Mouse (Mus musculus): ENCODE measurements around the gene Gm2381. TPM values are rescaled to one million over a fixed set of nuclear protein-coding genes. Genes with fewer than 3 reads are reported as not detected.
"Not testable (repeated sequence)": the region's sequence is repeated elsewhere in the genome, so short reads cannot be mapped to it uniquely, and the experiment has no call there.

The Gm2381 gene
- not detected in 2 replicates for polyA plus RNA-seq (2014; fragmentation: Nextera tagmentation; extraction: Ambion mirVana)

- H3K9ac ChIP-seq (ENCODE audit: low read length); H3K4me1 ChIP-seq (replicated peaks; ENCODE audit: control insufficient read depth, insufficient read depth, low read length); H3K4me2 ChIP-seq (ENCODE audit: low read length); ATAC-seq (replicated peaks; ENCODE audit: low FRiP score, low TSS enrichment, low read depth); H3K9me3 ChIP-seq (ENCODE audit: control insufficient read depth, low read length); H3K4me3 ChIP-seq (ENCODE audit: low read depth, low read length); H3K27me3 ChIP-seq (replicated peaks; ENCODE audit: control insufficient read depth, insufficient read depth, low read length); H3K36me3 ChIP-seq (ENCODE audit: control insufficient read depth, insufficient read depth, low read length); DNase-seq (ENCODE audit: low spot score); H3K27ac ChIP-seq (ENCODE audit: low read depth): not testable (repeated sequence)
- WGBS: 79% methylated on average over 8 of the region's 8 CpGs
Observed at GRCm38 (mm10) chr7:42866801-42867458, at the start of gene Gm2381. Gene Gm2381 (minus strand): TSS chr7:42867234.

GRCm38 (mm10) chr7:42898067-42898466 lies 31.0 kb upstream of the Gm2381 start:
- H3K9me3 ChIP-seq (ENCODE audit: control insufficient read depth, low read length); ATAC-seq (replicated peaks; ENCODE audit: low FRiP score, low TSS enrichment, low read depth); H3K27me3 ChIP-seq (replicated peaks; ENCODE audit: control insufficient read depth, insufficient read depth, low read length); DNase-seq (ENCODE audit: low spot score); H3K36me3 ChIP-seq (ENCODE audit: control insufficient read depth, insufficient read depth, low read length); H3K4me1 ChIP-seq (replicated peaks; ENCODE audit: control insufficient read depth, insufficient read depth, low read length); H3K4me2 ChIP-seq (ENCODE audit: low read length); H3K27ac ChIP-seq (ENCODE audit: low read depth); H3K4me3 ChIP-seq (ENCODE audit: low read depth, low read length); H3K9ac ChIP-seq (ENCODE audit: low read length): not testable (repeated sequence)
- 80% methylated on average over 2 of the region's 2 CpGs for WGBS

GRCm38 (mm10) chr7:42878090-42878489 lies 11.1 kb upstream of the Gm2381 start:
- Histone ChIP-seq H3K4me1 (replicated peaks; ENCODE audit: control insufficient read depth, insufficient read depth, low read length) (no peaks in the 10 kb centered on the region), H3K36me3 (ENCODE audit: control insufficient read depth, insufficient read depth, low read length) (no peaks in the 10 kb centered on the region), H3K9ac (ENCODE audit: low read length) (no peak overlapping the region), H3K4me3 (ENCODE audit: low read depth, low read length) (no peak overlapping the region), H3K4me2 (ENCODE audit: low read length) (no peak overlapping the region), H3K9me3 (ENCODE audit: control insufficient read depth, low read length) (no peaks in the 10 kb centered on the region), H3K27me3 (replicated peaks; ENCODE audit: control insufficient read depth, insufficient read depth, low read length) (no peaks in the 10 kb centered on the region), H3K27ac (ENCODE audit: low read depth) (no peak overlapping the region)
- 38% methylated on average over 23 of the region's 23 CpGs for WGBS
- DNase-seq (ENCODE audit: low spot score): no peak
- no peak for ATAC-seq (replicated peaks; ENCODE audit: low FRiP score, low TSS enrichment, low read depth)

GRCm38 (mm10) chr7:42838366-42838765 lies 28.7 kb downstream of the Gm2381 start:
- H3K36me3 ChIP-seq (ENCODE audit: control insufficient read depth, insufficient read depth, low read length); DNase-seq (ENCODE audit: low spot score); H3K4me3 ChIP-seq (ENCODE audit: low read depth, low read length); H3K4me1 ChIP-seq (replicated peaks; ENCODE audit: control insufficient read depth, insufficient read depth, low read length); H3K4me2 ChIP-seq (ENCODE audit: low read length); H3K27ac ChIP-seq (ENCODE audit: low read depth); H3K9ac ChIP-seq (ENCODE audit: low read length); ATAC-seq (replicated peaks; ENCODE audit: low FRiP score, low TSS enrichment, low read depth); H3K9me3 ChIP-seq (ENCODE audit: control insufficient read depth, low read length); H3K27me3 ChIP-seq (replicated peaks; ENCODE audit: control insufficient read depth, insufficient read depth, low read length): not testable (repeated sequence)

GRCm38 (mm10) chr7:42832221-42832620 lies 34.8 kb downstream of the Gm2381 start:
- H3K4me3 ChIP-seq (ENCODE audit: low read depth, low read length): no peak overlapping the region
- DNase-seq (ENCODE audit: low spot score) (no peak), ATAC-seq (replicated peaks; ENCODE audit: low FRiP score, low TSS enrichment, low read depth) (no peak)
- no peak overlapping the region for H3K27ac ChIP-seq (ENCODE audit: low read depth)
- 72% methylated on average over 3 of the region's 3 CpGs for WGBS
- H3K9me3 ChIP-seq (ENCODE audit: control insufficient read depth, low read length): no peaks in the 10 kb centered on the region
- H3K9ac ChIP-seq (ENCODE audit: low read length): no peak overlapping the region
- H3K4me2 ChIP-seq (ENCODE audit: low read length): no peak overlapping the region
- no peaks in the 10 kb centered on the region for H3K27me3 ChIP-seq (replicated peaks; ENCODE audit: control insufficient read depth, insufficient read depth, low read length)
- H3K36me3 ChIP-seq (ENCODE audit: control insufficient read depth, insufficient read depth, low read length): no peaks in the 10 kb centered on the region
- H3K4me1 ChIP-seq (replicated peaks; ENCODE audit: control insufficient read depth, insufficient read depth, low read length): no peaks in the 10 kb centered on the region

- H3K27me3 ChIP-seq (replicated peaks; ENCODE audit: control insufficient read depth, insufficient read depth, low read length); H3K27ac ChIP-seq (ENCODE audit: low read depth); H3K9me3 ChIP-seq (ENCODE audit: control insufficient read depth, low read length); ATAC-seq (replicated peaks; ENCODE audit: low FRiP score, low TSS enrichment, low read depth); H3K36me3 ChIP-seq (ENCODE audit: control insufficient read depth, insufficient read depth, low read length); H3K4me2 ChIP-seq (ENCODE audit: low read length); H3K4me1 ChIP-seq (replicated peaks; ENCODE audit: control insufficient read depth, insufficient read depth, low read length); H3K9ac ChIP-seq (ENCODE audit: low read length); DNase-seq (ENCODE audit: low spot score); H3K4me3 ChIP-seq (ENCODE audit: low read depth, low read length): not testable (repeated sequence)
- WGBS: no CpG with 5 or more reads among the region's 1 CpGs
Observed at GRCm38 (mm10) chr7:42793425-42793824, 73.6 kb downstream of the Gm2381 start, which contains the start of gene Vmn2r62. Gene Vmn2r62 (minus strand): TSS chr7:42793525.

Other genes starting within 250 kb of the Gm2381 start
- gene Zfp976, start 224.6 kb downstream of the Gm2381 start, polyA plus RNA-seq (2014; fragmentation: Nextera tagmentation; extraction: Ambion mirVana): 1.9 and 2.4 TPM in 2 replicates
- gene Zfp975, start 174.5 kb downstream of the Gm2381 start, polyA plus RNA-seq (2014; fragmentation: Nextera tagmentation; extraction: Ambion mirVana): 7.9 and 8.9 TPM in 2 replicates
- not detected in 2 replicates for gene Gm17067, start 140.2 kb downstream of the Gm2381 start, polyA plus RNA-seq (2014; fragmentation: Nextera tagmentation; extraction: Ambion mirVana)
- not detected in 2 replicates for gene Vmn2r62, start 73.7 kb downstream of the Gm2381 start, polyA plus RNA-seq (2014; fragmentation: Nextera tagmentation; extraction: Ambion mirVana)
- gene Vmn2r63, start 66.6 kb upstream of the Gm2381 start, polyA plus RNA-seq (2014; fragmentation: Nextera tagmentation; extraction: Ambion mirVana): not detected in 2 replicates
- not detected in 2 replicates for gene Gm9268, start 151.5 kb upstream of the Gm2381 start, polyA plus RNA-seq (2014; fragmentation: Nextera tagmentation; extraction: Ambion mirVana)
- not detected in 2 replicates for gene Zfp936, start 247.0 kb upstream of the Gm2381 start, polyA plus RNA-seq (2014; fragmentation: Nextera tagmentation; extraction: Ambion mirVana)

Data from intestine, embryonic 14.5 days (tissue).